Comparison of ENCODE assay signal across 22 mouse cellular contexts in the genomic region with DNA sequence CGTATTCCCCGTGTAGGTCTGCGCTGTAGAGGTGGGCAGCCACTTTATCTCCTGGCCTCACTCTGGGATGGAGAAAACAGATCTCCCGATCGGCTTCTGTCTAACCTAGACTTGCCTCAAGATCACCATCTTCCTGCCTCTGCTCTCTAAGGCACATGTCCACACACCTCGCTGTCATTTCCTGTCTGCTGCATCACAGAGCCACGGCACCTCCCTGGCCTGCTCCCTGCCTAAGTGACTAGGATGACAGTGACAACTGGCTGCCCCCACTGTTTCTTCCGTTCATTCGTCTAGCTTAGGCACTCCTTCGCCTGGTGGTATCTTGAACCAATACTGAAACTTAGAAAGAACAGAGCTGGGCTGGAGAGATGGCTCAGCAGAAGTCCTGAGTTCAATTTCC. TPM values are rescaled to one million over a fixed set of nuclear protein-coding genes. Genes with fewer than 3 reads are reported as not detected.
A peak's percentile ranks its signal among the peaks of the same experiment; 100 is the strongest.
DNase-seq lines count a peak whose midpoint lies in the region; ATAC-seq lines count a peak whose summit lies in the region.
"Had no signal": no experiment of that assay in that cellular context is flagged by ENCODE, and none has a peak within 500 bp of the region (broad histone marks: within the 10 kb centered on the region; RNA-seq: fewer than 3 reads in every experiment).

No protein-coding gene starts in this region.

- H3K36me3 ChIP-seq in megakaryocyte, embryonic 14.5 days (replicated peaks; ENCODE audit: low read length), result peaks cover 82% of the 10 kb centered on the region
- H3K36me3 ChIP-seq: embryonic facial prominence, embryonic 10.5 days; hindbrain, embryonic 13.5 days had no signal

- peak; percentile 36 for DNase-seq in thymus, postnatal 25 days
- no peak for DNase-seq in thymus, postnatal 4 days
- no peak for DNase-seq in left cerebral cortex, adult 8-10 months (ENCODE audit: low spot score in 2 of 2)
- no peak for DNase-seq in cerebellum, adult 9-11 months
- DNase-seq in layer of hippocampus, postnatal 25 days (ENCODE audit: extremely low spot score in 1 of 2, low spot score in 1 of 2), result no peak
- DNase-seq: adrenal gland, adult 2 months; adrenal gland, postnatal 25 days; cerebellum, adult 18-20 months; cerebellum, postnatal 10 days; gastrocnemius, postnatal 10 days; heart, adult 2 months; heart, postnatal 14 days had no signal

- H3K27me3 ChIP-seq in megakaryocyte, embryonic 14.5 days (replicated peaks), result no peaks in the 10 kb centered on the region
- H3K27me3 ChIP-seq: heart, embryonic 15.5 days; hindbrain, embryonic 13.5 days had no signal

- no peak for ATAC-seq in megakaryocyte, adult 5-6 weeks (ENCODE audit: poor library complexity, severe bottlenecking)
- peak; percentile 75 for ATAC-seq in activated CD4-positive, CD25-positive, alpha-beta regulatory T cell, adult 4 months
- ATAC-seq: forebrain, embryonic 14.5 days had no signal

- H3K4me1 ChIP-seq in megakaryocyte, embryonic 14.5 days, result peaks cover 60% of the 10 kb centered on the region
- H3K4me1 ChIP-seq: embryonic facial prominence, embryonic 10.5 days; heart, embryonic 15.5 days; hindbrain, embryonic 13.5 days had no signal

- H3K9me3 ChIP-seq in megakaryocyte, embryonic 14.5 days, result peaks cover 7% of the 10 kb centered on the region; the same call in 1 of the 2 replicates
- H3K9me3 ChIP-seq: embryonic facial prominence, embryonic 10.5 days; heart, embryonic 15.5 days; hindbrain, embryonic 13.5 days had no signal

- peak overlapping the region; percentile 69 for H3K4me3 ChIP-seq in megakaryocyte, embryonic 14.5 days (replicated peaks)
- H3K4me3 ChIP-seq: embryonic facial prominence, embryonic 10.5 days; heart, adult 2 months; heart, embryonic 15.5 days; hindbrain, embryonic 13.5 days had no signal

RNA-seq across cellular contexts. Expression of a gene that starts 14.9 kb away (rescaled TPM):
- 39.1 and 72.4 TPM in 2 replicates for polyA plus RNA-seq in megakaryocyte, embryonic 14.5 days (2012; ENCODE audit: insufficient read depth, low replicate concordance)
- 5.6 and 6.0 TPM in 2 replicates for total RNA-seq in megakaryocyte, adult 5-6 weeks (2015)
- total RNA-seq in megakaryocyte, adult 5-6 weeks (2017), result 48.1 and 50.6 TPM in 2 replicates
- polyA plus RNA-seq in activated CD4-positive, CD25-positive, alpha-beta regulatory T cell, adult 4 months (2017; shearing (Covaris generic)), result 10 to 100 TPM; 12.5 to 18.3 TPM
- total RNA-seq in left cerebral cortex, adult 8-10 months (2022), result 10 to 100 TPM; 10.9 to 12.6 (median 12.0) TPM
- 1 to 10 TPM; 7.0 to 7.4 TPM for total RNA-seq in layer of hippocampus, postnatal 25 days (2021)

RNA-seq across cellular contexts. Expression of a gene that starts 16.7 kb away (rescaled TPM):
- polyA plus RNA-seq in megakaryocyte, embryonic 14.5 days (2012; ENCODE audit: insufficient read depth, low replicate concordance), result 4.2 TPM in 1 of 2 replicates, not detected in the other
- total RNA-seq in megakaryocyte, adult 5-6 weeks (2015), result 0.54 and 1.6 TPM in 2 replicates
- total RNA-seq in megakaryocyte, adult 5-6 weeks (2017), result not detected in 2 replicates
- polyA plus RNA-seq in activated CD4-positive, CD25-positive, alpha-beta regulatory T cell, adult 4 months (2017; shearing (Covaris generic)), result not detected
- total RNA-seq in left cerebral cortex, adult 8-10 months (2022), result 1 to 10 TPM in 1 of 4 experiments, not detected in 3; 2.5 TPM
- not detected for total RNA-seq in layer of hippocampus, postnatal 25 days (2021)
- total RNA-seq: heart, adult 2 months; heart, postnatal 14 days; hematopoietic stem cell, adult 5-6 weeks had no signal
- polyA plus RNA-seq: embryonic facial prominence, embryonic 10.5 days; embryonic facial prominence, embryonic 14.5 days; heart, adult 2 months; heart, embryonic 11.5 days; heart, embryonic 15.5 days had no signal

RNA-seq across cellular contexts. Expression of a gene that starts 17.6 kb away (rescaled TPM):
- polyA plus RNA-seq in megakaryocyte, embryonic 14.5 days (2012; ENCODE audit: insufficient read depth, low replicate concordance), result 15.8 and 94.8 TPM in 2 replicates
- 40.7 and 62.5 TPM in 2 replicates for total RNA-seq in megakaryocyte, adult 5-6 weeks (2015)
- total RNA-seq in megakaryocyte, adult 5-6 weeks (2017), result 25.5 and 67.0 TPM in 2 replicates
- 10 to 100 TPM; 39.6 to 56.7 TPM for polyA plus RNA-seq in activated CD4-positive, CD25-positive, alpha-beta regulatory T cell, adult 4 months (2017; shearing (Covaris generic))
- 10 to 100 TPM; 13.2 to 34.8 (median 28.4) TPM for total RNA-seq in left cerebral cortex, adult 8-10 months (2022)
- total RNA-seq in layer of hippocampus, postnatal 25 days (2021), result 10 to 100 TPM; 20.5 to 27.7 TPM

RNA-seq across cellular contexts. Expression of a gene that starts 21.3 kb away (rescaled TPM):
- polyA plus RNA-seq in megakaryocyte, embryonic 14.5 days (2012; ENCODE audit: insufficient read depth, low replicate concordance), result 164 and 252 TPM in 2 replicates
- total RNA-seq in megakaryocyte, adult 5-6 weeks (2015), result 15.4 TPM in 1 of 2 replicates, not detected in the other
- total RNA-seq in megakaryocyte, adult 5-6 weeks (2017), result 45.4 TPM in 1 of 2 replicates, not detected in the other
- polyA plus RNA-seq in activated CD4-positive, CD25-positive, alpha-beta regulatory T cell, adult 4 months (2017; shearing (Covaris generic)), result 10 to 100 TPM; 26.4 to 31.8 TPM
- total RNA-seq in left cerebral cortex, adult 8-10 months (2022), result 10 to 100 TPM; 35.5 to 49.5 (median 45.3) TPM
- total RNA-seq in layer of hippocampus, postnatal 25 days (2021), result 10 to 100 TPM; 51.0 to 57.8 TPM

RNA-seq across cellular contexts. Expression of a gene that starts 21.4 kb away (rescaled TPM):
- polyA plus RNA-seq in megakaryocyte, embryonic 14.5 days (2012; ENCODE audit: insufficient read depth, low replicate concordance), result 0.68 and 3.9 TPM in 2 replicates
- 0.20 and 1.8 TPM in 2 replicates for total RNA-seq in megakaryocyte, adult 5-6 weeks (2015)
- total RNA-seq in megakaryocyte, adult 5-6 weeks (2017), result 2.4 and 3.0 TPM in 2 replicates
- polyA plus RNA-seq in activated CD4-positive, CD25-positive, alpha-beta regulatory T cell, adult 4 months (2017; shearing (Covaris generic)), result 1 to 10 TPM in 1 of 2 experiments, not detected in 1; 2.1 TPM
- 100 to 1,000 TPM; 191 to 225 (median 213) TPM for total RNA-seq in left cerebral cortex, adult 8-10 months (2022)
- 100 to 1,000 TPM; 226 to 235 TPM for total RNA-seq in layer of hippocampus, postnatal 25 days (2021)
